Mouse (Mus musculus) right cerebral cortex, adult 2 months (tissue): Measurements from ENCODE around the gene Stt3b.

ENCODE experiments used
- DNase-seq, 2 experiments: peaks; one replicate each; pipeline ENCODE4 v3.0.0; 2021 to 2022; ENCODE audit warnings: low spot score in 2 of 2

Gene Stt3b

GRCm38 (mm10) chr9:115271556-115271955 is 38.7 kb downstream of the Stt3b start:
- DNase-seq = no peak

GRCm38 (mm10) chr9:115261896-115262295 is 48.3 kb downstream of the Stt3b start:
- DNase-seq = no peak

GRCm38 (mm10) chr9:115261456-115261855 is 48.8 kb downstream of the Stt3b start:
- DNase-seq = peak; percentile 61 to 68

GRCm38 (mm10) chr9:115260464-115260863 is 49.8 kb downstream of the Stt3b start:
- DNase-seq = no peak

- DNase-seq = no peak
Measured at GRCm38 (mm10) chr9:115259866-115260265, 50.4 kb downstream of the Stt3b start.

GRCm38 (mm10) chr9:115257733-115258286 is 52.4 kb downstream of the Stt3b start:
- no peak for DNase-seq

DNA sequence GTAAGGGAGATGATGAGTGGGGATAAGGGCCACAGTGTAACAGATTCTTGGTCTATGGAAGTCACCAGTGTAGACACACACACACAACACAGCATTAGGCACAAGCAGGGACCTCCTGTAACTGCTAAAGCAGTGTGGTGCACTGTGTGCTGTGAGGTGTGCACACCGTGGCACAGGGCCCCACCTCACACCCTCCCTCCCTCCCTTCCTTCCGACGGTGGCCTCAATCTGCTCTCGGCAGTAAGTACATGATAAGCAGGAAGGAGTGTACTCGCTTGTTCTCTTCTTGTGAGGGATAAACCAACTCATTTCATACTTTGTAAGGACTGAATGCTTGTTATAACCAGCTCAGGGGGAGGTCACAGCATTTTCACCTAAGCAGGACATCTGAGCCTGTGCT is 61.1 kb downstream of the Stt3b start:
- DNase-seq = no peak

GRCm38 (mm10) chr9:115245092-115245491 is 65.1 kb downstream of the Stt3b start:
- DNase-seq = peak in 1 of 2 experiments; percentile 52

DNA sequence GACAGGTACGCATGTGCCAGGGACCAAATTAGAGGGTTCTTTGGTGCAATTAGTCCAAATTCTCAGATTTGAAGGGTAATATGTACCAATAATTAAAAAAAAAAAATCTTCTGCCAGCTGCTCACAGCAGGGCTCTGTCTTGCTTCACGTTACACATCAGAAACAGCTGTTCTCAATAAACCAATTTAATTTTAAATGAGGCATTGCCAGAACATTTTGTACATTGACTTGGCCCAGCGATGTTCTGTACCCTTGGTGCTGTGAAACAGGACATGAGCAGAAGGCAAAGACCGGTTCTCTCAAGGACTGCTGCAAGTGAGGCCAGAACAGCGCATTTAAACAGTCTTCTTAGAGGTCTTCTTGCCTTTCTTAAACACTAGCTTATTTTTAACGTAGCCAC is 66.6 kb downstream of the Stt3b start:
- DNase-seq = no peak

- DNase-seq = no peak
Measured at GRCm38 (mm10) chr9:115239861-115240260, 70.4 kb downstream of the Stt3b start.

DNA sequence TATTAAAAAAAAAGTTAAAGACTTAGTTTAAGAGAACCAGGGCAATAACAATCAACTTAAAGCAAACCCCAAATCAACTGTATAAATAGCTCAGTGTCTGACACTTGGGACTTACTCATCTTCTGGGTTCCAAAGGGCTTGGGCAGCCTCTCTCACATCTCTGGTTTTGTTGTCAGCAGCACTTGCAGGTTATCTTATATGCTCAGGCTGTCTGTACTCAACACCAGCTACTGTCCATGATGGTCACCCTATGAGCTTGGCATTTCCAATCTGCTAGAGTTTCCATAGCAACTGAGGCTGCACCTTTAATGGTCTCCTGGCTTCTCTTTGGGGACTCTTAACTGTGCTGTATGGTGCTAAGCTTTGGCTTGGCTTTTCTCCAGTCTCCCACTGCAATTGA is 72.3 kb downstream of the Stt3b start:
- DNase-seq = no peak

GRCm38 (mm10) chr9:115236352-115236841 is 73.8 kb downstream of the Stt3b start:
- no peak for DNase-seq

GRCm38 (mm10) chr9:115234561-115234960 is 75.7 kb downstream of the Stt3b start:
- DNase-seq = no peak

GRCm38 (mm10) chr9:115233721-115234120 is 76.5 kb downstream of the Stt3b start:
- DNase-seq = peak; percentile 46 to 50

DNA sequence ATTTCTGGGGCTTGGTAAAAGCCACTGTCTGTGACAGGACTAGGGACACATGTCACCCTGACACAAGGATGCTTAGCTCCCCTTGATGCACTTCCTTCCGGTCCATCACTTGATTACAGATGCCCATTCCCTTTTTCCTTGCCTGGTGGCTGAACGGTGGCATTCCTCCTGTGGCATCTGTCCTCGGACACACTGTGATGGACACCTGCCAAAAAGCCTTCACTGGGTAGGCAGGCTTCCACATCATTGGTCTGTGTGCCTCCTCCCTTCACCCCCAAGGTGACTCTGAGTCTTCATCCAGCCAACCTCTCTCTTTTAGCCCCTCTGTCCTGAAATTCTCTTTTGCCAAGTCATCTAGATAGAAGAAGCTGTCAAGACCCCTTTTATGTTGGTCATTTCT is 78.7 kb downstream of the Stt3b start:
- DNase-seq = no peak

- DNase-seq = no peak
Measured at GRCm38 (mm10) chr9:115230141-115230540, 80.1 kb downstream of the Stt3b start.

GRCm38 (mm10) chr9:115229676-115230075 is 80.5 kb downstream of the Stt3b start:
- DNase-seq = no peak

DNA sequence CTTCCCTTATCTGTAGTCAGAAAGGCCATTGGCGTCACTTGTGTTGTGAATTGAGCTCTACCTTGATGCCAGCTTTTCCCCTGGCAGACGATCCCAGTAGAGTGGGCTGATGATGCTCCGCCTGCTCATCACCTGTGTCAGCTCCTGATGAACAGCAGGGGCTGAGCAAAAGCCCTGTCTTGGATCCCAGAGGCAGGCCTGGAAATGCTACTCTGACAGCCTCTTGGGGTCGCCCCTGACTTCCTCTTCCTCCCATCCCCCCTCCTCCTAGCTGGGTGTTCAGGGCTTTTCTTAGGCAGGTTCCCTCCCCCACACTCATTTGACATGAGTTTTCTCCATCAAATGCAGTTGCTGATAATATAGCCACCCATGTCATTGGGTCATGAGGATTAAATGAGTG is 81.1 kb downstream of the Stt3b start:
- no peak for DNase-seq

DNA sequence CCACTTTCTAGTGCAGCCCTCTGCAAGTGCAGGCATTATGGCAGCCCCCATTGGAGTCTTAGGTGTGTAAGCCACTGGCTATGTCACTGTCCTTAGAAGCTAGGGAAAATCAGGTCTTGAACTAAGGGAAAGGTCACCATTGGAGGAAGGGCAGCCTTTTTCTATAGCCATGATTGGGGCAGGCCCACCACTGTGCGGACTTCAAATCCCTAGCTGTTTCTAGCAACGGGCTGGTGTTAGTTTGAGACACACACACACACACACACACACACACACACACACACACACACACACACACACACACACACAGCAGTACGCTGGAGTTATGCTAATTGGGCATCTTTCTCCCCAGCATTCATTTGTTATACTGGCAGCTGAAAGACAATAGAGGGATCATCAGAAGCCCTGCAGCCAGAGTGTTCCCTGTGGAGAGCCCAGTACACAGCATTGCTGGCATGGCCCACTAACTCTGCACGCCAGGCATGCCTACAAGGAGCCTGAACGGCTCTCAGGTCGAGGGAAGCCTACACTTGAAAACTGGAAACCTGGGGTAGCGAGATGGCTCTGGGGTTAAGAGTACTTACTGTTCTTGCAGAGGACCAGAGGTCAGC is 85.4 kb downstream of the Stt3b start:
- no peak for DNase-seq

- DNase-seq = no peak
Measured at GRCm38 (mm10) chr9:115221265-115221664, 89.0 kb downstream of the Stt3b start.

- no peak for DNase-seq
Measured at GRCm38 (mm10) chr9:115220466-115220865, 89.8 kb downstream of the Stt3b start.

DNA sequence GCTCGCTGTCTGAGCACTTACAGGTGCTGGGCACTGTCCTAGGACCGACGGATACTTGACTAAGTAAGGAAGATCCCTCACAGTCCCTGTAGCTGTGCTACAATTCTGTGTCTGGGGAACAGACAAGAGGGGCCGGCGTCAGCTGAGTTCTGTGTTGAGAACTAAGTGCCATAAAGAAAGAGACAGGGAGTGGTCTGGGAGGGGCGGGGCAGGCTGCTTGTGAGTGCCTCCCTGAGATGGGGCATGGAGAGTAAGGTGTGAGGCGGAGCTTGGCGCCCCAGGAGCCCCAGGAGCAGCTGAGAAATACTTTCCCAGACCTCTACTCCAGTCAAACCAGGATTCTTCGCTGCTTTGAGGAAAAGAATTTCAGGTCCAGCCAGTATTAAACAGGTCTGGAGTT is 92.2 kb downstream of the Stt3b start:
- DNase-seq = no peak

DNA sequence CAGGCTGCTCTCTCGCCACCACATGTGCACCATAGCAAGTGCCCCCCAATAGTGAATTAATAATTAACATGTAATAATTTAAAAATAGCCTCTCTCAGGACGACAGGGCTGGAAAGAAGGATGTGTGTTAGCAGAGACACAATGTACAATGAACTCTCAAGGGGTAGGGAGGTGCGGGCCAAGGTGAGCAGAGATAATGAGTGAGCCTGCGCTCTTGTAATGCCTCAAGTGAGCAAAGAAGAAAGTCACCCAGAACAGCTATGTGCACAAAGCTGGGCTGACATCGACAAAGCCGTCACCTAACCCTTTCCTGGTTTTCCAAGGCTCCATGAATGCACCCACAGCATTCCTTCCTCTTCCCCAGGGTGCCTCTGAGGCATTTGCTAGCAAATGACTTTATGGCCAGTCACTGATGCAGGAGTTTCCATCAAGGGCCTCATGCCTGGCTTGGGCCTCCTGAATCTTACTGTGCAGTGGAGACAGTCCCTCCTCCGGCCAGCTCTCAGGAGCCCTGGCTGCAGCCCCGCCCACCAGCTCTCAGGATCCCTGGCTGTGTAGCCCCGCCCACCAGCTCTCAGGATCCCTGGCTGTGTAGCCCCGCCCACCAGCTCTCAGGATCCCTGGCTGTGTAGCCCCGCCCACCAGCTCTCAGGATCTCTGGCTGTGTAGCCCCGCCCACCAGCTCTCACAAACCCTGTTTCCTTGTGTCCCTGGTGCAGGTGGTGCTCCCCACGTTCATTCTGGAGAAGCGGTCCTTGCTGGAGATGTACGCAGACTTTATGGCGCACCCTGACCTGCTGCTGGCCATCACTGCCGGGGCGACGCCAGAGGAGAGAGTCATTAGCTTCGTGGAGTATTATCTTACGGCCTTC is 94.2 kb downstream of the Stt3b start:
- no peak for DNase-seq
